Mouse (Mus musculus) thymus, adult 2 months (tissue): Measurements from ENCODE around the gene Lrrtm3.

Source experiments
- CTCF ChIP-seq: fragments of 200-500 bp; IDR thresholded peaks from 2 replicates; pipeline ENCODE4 v1.5.1; 2012; ENCODE audit warnings: mild to moderate bottlenecking, control low read depth, low read length, moderate library complexity, borderline replicate concordance; ENCODE audit not compliant: control insufficient read depth, poor library complexity, insufficient read depth; ENCODE audit errors: extremely low read depth
- POLR2A ChIP-seq: fragments of 200-500 bp; IDR thresholded peaks from 2 replicates; pipeline ENCODE4 v1.6.1; 2012; ENCODE audit warnings: mild to moderate bottlenecking, low read length, control low read depth, moderate library complexity; ENCODE audit not compliant: control insufficient read depth, poor library complexity, insufficient read depth; ENCODE audit errors: extremely low read depth

GRCm38 (mm10) chr10:63886449-63887088, 203.5 kb downstream of the Lrrtm3 start:
- no peak for TF ChIP-seq CTCF
- TF ChIP-seq POLR2A: no peak
